Mouse (Mus musculus) heart, postnatal 0 days (tissue): ENCODE measurements around the gene Wdhd1.

ENCODE experiments used
- CTCF ChIP-seq: IDR thresholded peaks from 2 replicates; pipeline ENCODE4 v1.5.1; 2016; ENCODE audit warnings: antibody characterized with exemption, control low read depth, low read depth
- EP300 ChIP-seq: IDR thresholded peaks from 2 replicates; pipeline ENCODE4 v1.6.1; 2016; ENCODE audit warnings: antibody characterized with exemption, low read depth

GRCm38 (mm10) chr14:47241046-47241445, 35.6 kb downstream of the Wdhd1 start:
- TF ChIP-seq CTCF (no peak), EP300 (no peak)
